Mouse (Mus musculus) cerebellum, adult 2 months (tissue): ENCODE measurements around the gene Fbxl14. TPM values are rescaled to one million over a fixed set of nuclear protein-coding genes. Genes with fewer than 3 reads are reported as not detected.
"Not testable (repeated sequence)": the region's sequence is repeated elsewhere in the genome, so short reads cannot be mapped to it uniquely, and the experiment has no call there.

Experiments used
- DNase-seq, 2 experiments: peaks; one replicate each; pipeline ENCODE4 v3.0.0; 2021
- H3K27ac ChIP-seq: fragments of 200-500 bp; 2 replicates; pipeline ENCODE4 v1.5.1; 2012; ENCODE audit warnings: low read length, control low read depth, inconsistent platforms; ENCODE audit not compliant: insufficient read depth
- H3K27me3 ChIP-seq: fragments of 200-500 bp; 2 replicates; pipeline ENCODE4 v1.6.1; 2012; ENCODE audit warnings: inconsistent platforms, mild to moderate bottlenecking, low read length, moderate library complexity; ENCODE audit not compliant: control insufficient read depth, insufficient read depth
- H3K4me1 ChIP-seq: fragments of 200-500 bp; 2 replicates; pipeline ENCODE4 v1.6.1; 2011; ENCODE audit warnings: low read length; ENCODE audit not compliant: control insufficient read depth, insufficient read depth
- H3K4me3 ChIP-seq: fragments of 200-500 bp; replicated peaks from 2 replicates; pipeline ENCODE3; 2011; ENCODE audit warnings: mild to moderate bottlenecking, low read depth, low read length, control low read depth; ENCODE audit not compliant: insufficient read depth
- CTCF ChIP-seq: fragments of 200-500 bp; IDR thresholded peaks from 2 replicates; pipeline ENCODE4 v1.5.1; 2011; ENCODE audit warnings: low read depth, mild to moderate bottlenecking, control low read depth, low read length, moderate library complexity, borderline replicate concordance; ENCODE audit not compliant: insufficient read depth
- POLR2A ChIP-seq: fragments of 200-500 bp; IDR thresholded peaks from 2 replicates; pipeline ENCODE4 v1.6.1; 2011; ENCODE audit warnings: low read length, control low read depth, borderline replicate concordance; ENCODE audit not compliant: insufficient read depth
- WGBS: fragments of 180-500 bp; shearing (Covaris S2); methylation state at CpG from one replicate; pipeline ENCODE4 v1.1.7; 2018; 5-methylcytosine and 5-hydroxymethylcytosine counted together
- polyA plus RNA-seq: library from polyadenylated mRNA; depleted of rRNA; stranded (reverse); fragments of >200 nt; gene quantifications from 2 replicates; pipeline ENCODE4 v1.2.3, GENCODE M21; 2012

Fbxl14 gene
- polyA plus RNA-seq, 1 experiment: 34.1 TPM

- Histone ChIP-seq H3K4me1 (no peaks in the 10 kb centered on the region), H3K27ac (no peak overlapping the region), H3K27me3 (no peaks in the 10 kb centered on the region), H3K4me3 (no peak overlapping the region)
- WGBS: 85% methylated on average over 4 of the region's 4 CpGs
- no peak for DNase-seq
- no peak for TF ChIP-seq CTCF
- TF ChIP-seq POLR2A: no peak
These were observed 5.5 kb upstream of the Fbxl14 start for GRCm38 (mm10) chr6:119473992-119474391.

- no peak overlapping the region for H3K4me3 ChIP-seq
- H3K27me3 ChIP-seq: no peaks in the 10 kb centered on the region
- H3K4me1 ChIP-seq: no peaks in the 10 kb centered on the region
- H3K27ac ChIP-seq: no peak overlapping the region
- DNase-seq: no peak
- 98% methylated on average over 6 of the region's 6 CpGs for WGBS
- TF ChIP-seq CTCF (no peak), POLR2A (no peak)
These were observed 3.5 kb upstream of the Fbxl14 start for GRCm38 (mm10) chr6:119475988-119476387.

DNA sequence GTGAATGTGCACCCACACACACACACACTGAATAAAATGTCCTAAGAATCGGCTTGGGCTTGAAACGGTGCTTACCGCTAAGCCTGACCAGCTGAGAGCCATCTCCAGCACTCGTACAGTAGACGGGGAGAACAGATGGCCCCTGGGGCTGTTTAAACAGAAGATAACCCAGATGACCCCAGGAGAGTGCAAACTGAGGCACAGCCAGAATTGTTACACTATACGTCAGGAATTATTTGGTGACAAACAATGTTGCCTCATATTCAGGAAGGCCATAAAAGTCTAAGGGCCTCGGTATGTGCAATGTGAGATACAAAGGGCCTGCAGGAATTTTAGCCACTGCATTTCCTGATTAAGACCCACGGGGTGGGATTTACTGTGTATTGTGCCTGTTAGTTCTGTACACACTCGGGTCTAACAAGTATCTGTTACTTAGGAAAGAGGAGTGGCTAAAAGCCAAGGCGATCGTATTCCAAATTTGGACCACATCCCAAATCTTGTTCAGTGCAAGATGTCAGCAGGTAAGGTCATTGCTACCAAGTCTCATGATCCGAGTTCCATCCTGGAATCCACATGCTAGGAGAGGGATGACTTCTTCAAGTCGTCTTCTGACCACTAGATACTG, 1.7 kb upstream of the Fbxl14 start:
- Histone ChIP-seq H3K4me1 (peaks cover under 1% of the 10 kb centered on the region), H3K27ac (no peak overlapping the region)

GRCm38 (mm10) chr6:119478560-119479342, 717 bp upstream of the Fbxl14 start:
- 1% methylated on average over 48 of the region's 49 CpGs for WGBS
- Histone ChIP-seq H3K27ac (peak overlapping the region; percentile 100), H3K4me3 (peak overlapping the region; percentile 87), H3K27me3 (no peaks in the 10 kb centered on the region), H3K4me1 (peaks cover 7% of the 10 kb centered on the region)
- TF ChIP-seq POLR2A (peak; percentile 26; the same call in 1 of the 2 replicates), CTCF (no peak)
- peak; percentile 86 to 91 for DNase-seq

More for the DNA sequence above, 1.7 kb upstream of the Fbxl14 start:
- Histone ChIP-seq H3K27me3 (no peaks in the 10 kb centered on the region), H3K4me3 (no peak overlapping the region)
- DNase-seq: no peak
- 44% methylated on average over 13 of the region's 13 CpGs for WGBS
- TF ChIP-seq POLR2A (no peak), CTCF (no peak)

DNA sequence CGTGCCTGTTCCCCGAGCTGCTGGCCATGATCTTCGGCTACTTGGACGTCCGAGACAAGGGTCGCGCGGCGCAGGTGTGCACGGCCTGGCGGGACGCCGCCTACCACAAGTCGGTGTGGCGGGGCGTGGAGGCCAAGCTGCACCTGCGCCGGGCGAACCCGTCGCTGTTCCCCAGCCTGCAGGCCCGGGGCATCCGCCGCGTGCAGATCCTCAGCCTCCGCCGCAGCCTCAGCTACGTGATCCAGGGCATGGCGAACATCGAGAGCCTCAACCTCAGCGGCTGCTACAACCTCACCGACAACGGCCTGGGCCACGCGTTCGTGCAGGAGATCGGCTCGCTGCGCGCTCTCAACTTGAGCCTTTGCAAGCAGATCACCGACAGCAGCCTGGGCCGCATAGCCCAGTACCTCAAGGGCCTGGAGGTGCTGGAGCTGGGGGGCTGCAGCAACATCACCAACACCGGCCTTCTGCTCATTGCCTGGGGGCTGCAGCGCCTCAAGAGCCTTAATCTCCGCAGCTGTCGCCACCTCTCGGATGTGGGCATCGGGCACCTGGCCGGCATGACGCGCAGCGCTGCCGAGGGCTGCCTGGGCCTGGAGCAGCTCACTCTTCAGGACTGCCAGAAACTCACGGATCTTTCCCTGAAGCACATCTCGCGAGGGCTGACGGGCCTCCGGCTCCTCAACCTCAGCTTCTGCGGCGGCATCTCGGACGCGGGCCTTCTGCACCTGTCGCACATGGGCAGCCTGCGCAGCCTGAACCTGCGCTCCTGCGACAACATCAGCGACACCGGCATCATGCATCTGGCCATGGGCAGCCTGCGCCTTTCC, 623 bp downstream of the Fbxl14 start:
- H3K4me1 ChIP-seq: peaks cover 7% of the 10 kb centered on the region
- no peaks in the 10 kb centered on the region for H3K27me3 ChIP-seq
- peak overlapping the region; percentile 55 for H3K27ac ChIP-seq
- DNase-seq: peak; percentile 69 to 78
- H3K4me3 ChIP-seq: peak overlapping the region; percentile 60
- WGBS: under 1% methylated on average over 70 of the region's 70 CpGs
- TF ChIP-seq CTCF (no peak), POLR2A (no peak)

GRCm38 (mm10) chr6:119480706-119481331, 1.4 kb downstream of the Fbxl14 start:
- DNase-seq: peak in 1 of 2 experiments; percentile 59
- H3K4me3 ChIP-seq: peak overlapping the region; percentile 60
- TF ChIP-seq POLR2A (no peak), CTCF (no peak)
- peak overlapping the region; percentile 55; the same call in 1 of the 2 replicates for H3K27ac ChIP-seq
- H3K27me3 ChIP-seq: no peaks in the 10 kb centered on the region
- WGBS: under 1% methylated on average over 33 of the region's 33 CpGs
- peaks cover 7% of the 10 kb centered on the region for H3K4me1 ChIP-seq

- not testable (repeated sequence) for H3K27ac ChIP-seq, H3K27me3 ChIP-seq
- Histone ChIP-seq H3K4me3 (peak overlapping the region; percentile 42), H3K4me1 (peaks cover 10% of the 10 kb centered on the region)
- DNase-seq: peak in 1 of 2 experiments; percentile 24
- WGBS: 6% methylated on average over 10 of the region's 10 CpGs
These were observed 2.4 kb downstream of the Fbxl14 start for GRCm38 (mm10) chr6:119481741-119482390.
